Mouse (Mus musculus) ZHBTc4 (cell line): ENCODE results near the gene Ubtf.
A peak's percentile ranks its signal among the peaks of the same experiment; 100 is the strongest.

ENCODE experiments used
- DNase-seq: peaks from one replicate; pipeline ENCODE4 v3.0.0-alpha.2; 2011; ENCODE audit warnings: low read depth, low spot score

Gene Ubtf

DNA sequence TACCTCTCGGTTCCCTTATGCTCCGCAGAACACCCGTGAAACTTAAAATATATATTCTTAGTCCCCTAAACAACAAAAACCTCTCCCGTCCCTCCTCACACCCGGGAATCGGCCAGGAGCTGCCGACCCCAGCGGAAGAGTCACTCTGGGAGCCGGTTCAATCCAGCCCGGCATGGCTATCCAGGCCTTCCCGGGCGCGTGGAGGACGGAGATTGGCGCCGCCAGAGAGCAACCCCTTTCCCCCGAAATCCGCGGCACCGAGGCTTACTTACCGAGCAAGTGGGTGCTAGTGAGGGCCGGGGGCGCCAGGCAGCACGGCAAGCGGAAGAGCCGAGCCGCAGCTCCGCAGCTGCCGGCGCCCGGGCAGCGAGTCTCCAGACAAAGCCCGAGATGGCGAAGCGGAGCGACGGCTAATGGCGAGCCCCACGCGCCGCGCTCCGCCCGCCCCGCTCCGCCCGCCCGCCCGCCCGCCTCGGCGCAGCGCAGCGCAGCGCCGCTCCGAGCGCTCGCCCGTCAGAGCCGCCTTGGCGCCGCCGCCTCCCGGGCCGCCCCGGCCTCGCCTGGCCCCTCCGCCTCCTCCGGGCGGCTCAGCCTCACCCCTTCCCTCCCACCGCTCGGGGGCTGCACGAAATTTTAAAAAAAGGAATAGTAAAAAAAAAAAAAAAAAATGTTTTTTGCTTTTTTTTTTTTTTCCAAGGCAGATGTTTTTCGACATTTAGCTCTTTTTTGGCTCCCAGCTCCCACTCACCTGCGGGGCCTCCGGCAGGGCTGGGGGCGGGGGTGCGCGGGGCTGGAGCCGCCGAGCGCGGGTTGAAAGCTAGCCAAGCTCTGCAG lies 749 bp downstream of the Ubtf start:
- peak; percentile 71 for DNase-seq

GRCm38 (mm10) chr11:102317901-102318575 lies 1.5 kb downstream of the Ubtf start:
- peak; percentile 74 for DNase-seq

DNA sequence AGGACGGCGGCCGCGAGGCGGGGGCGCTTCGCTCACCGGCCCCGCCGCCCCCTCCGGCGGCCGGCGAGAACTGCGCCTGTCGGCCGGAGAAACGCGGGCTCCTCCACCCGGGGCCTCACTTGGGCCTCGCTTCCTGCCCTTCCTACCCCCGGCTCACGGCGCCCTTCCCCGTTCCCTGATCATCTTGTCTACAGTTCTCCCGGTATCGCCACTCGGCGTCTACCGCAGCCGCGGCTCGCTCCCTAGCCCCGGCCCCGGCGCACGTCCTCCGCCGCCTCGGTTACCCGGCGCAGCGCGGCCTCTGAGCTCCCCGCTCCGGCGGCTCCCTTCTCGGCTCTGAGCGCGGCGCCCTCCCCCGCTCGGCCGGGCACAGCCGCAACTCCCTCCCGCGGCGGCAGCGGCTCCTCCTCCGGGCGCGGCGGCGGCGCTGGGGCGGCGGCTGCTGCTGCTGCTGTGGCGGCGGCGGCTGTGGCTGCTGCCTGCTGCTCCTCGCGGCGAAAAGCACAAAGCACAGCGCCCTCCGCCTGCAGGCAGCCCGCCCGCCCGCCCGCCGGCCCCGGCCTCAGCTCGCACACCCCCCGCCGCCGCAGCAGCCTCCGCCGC lies 2.1 kb downstream of the Ubtf start:
- peak; percentile 74 for DNase-seq

DNA sequence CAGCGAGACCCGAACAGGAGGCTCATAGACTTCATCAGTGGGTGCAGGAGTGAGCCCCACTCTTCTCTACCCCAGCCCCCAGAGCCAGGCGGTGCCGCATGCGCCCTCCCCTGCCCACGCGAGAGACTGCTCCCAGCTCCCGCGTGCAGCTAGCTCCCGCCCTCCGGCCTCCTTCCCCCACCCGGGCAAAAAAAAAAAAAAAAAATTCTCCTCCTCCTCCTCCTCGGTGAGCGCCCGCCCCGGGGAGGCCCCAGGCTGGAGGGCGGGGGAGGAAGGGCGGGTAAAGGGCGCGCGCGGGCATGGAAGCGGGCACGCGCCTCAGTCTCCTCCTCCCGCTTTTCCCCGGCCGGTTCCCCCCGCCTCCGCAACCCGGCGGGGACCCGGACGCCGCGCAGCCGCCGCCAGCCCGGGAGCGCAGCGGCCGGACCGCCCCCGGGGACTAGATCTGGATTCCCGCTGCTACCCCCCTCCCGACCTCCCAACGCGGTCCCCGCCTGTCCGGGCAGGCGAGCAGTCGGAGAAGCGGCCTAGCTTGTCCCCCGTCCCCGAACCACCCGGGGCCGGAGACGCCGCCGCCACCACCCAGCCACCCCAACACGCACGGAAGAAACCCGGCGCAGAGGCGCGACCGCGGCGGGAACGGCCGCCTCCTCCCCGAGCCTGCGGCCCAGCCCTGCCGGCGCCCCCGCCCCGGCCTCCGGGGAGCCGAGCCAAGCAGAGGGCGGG lies 2.8 kb downstream of the Ubtf start:
- DNase-seq: peak; percentile 94

DNA sequence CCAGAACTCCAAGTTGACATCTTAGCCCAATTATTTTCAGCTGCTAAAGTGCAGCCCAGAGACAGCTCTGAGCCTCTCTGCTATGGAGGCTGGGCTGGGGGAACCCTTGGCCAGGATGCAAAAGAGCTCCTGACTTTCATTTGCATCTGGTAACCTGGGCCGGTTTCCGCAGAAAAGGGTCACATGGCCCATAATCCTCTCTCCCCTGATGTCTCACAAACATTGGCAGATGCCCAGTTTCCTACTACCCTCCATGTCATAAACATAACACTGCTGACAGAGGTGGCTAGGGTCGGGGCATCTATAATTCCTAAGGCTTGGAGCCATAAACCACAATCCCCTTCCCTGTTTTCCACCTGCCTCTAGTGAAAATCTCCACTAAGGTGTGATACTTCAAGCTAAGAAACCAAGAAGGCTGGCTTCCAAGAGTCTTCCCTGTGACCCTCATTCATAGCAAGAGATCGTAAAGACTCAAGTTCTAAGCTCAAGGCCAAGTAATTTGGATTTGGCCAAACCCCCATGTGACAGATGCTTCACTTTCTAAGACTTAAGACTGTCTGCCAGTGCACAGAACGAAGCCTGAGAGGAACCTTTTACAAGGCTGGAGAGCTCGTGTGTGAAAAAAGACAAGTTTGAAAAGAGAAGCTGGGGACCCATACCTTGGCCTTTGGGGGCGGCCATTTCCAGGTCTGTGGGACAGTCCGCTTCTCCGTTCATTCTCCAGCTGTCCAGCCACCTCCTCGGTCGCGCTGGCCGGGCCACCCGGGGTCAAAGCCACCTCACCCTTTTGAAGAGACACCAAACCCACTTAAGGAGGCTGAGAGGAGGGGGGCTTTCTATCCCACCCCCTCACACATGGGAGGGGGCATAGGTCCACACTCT lies 3.6 kb downstream of the Ubtf start:
- no peak for DNase-seq

DNA sequence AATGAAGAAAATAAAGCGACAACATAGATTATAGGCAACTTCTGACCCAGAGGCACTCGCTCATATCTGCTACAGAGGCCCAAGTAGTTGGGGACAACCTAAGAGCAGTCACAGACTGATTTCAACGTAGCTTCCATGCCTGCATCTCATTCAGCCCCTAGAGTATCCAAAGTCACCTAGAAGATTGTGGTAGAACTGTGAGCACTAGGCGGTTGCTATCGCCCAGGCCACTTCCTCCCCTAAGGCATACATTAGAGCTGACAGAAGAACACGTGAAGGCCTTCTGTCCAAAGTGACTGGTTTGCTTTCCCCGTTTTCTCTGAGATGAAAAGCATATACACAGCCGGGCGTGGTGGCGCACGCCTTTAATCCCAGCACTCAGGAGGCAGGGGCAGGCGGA lies 5.2 kb downstream of the Ubtf start:
- DNase-seq: no peak

DNA sequence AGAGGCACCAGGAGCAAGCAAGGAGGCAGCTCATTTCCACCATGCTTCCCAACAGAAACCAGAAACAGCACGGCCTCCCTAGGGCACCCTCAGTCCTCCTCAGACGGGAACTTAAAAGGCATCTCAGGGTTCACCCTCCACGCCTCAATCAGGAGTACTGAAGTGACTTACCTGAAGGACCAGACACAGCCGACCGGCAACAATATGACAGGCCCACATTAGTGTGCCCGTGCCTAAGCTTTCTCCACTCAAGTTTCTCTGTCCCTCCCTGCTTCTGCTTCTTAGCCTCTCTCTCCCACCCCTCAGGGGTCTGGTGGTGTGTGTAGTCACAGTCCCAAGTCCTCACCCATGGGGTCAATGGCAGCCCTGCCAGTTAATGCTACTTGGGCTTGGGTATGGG lies 7.0 kb downstream of the Ubtf start:
- DNase-seq: no peak

DNA sequence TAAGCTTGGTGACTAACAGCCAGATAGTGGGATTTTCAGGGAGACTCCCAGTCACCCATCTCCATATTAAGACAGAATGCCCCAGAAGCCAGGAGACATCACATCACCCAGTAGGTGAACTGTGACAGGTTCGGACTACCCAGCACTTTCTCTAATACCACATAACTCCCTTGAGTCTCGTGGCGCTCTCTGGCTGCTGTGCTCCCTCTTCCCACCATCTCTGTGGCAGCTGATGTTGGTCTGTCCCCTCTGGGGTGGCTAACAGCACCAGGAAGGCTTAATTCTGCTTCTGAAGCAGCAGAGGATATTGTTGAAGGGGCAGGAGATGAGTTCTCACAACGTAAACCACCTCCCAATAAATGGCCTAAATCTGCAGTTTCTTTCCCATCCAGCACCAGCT lies 7.6 kb downstream of the Ubtf start:
- DNase-seq: no peak

DNA sequence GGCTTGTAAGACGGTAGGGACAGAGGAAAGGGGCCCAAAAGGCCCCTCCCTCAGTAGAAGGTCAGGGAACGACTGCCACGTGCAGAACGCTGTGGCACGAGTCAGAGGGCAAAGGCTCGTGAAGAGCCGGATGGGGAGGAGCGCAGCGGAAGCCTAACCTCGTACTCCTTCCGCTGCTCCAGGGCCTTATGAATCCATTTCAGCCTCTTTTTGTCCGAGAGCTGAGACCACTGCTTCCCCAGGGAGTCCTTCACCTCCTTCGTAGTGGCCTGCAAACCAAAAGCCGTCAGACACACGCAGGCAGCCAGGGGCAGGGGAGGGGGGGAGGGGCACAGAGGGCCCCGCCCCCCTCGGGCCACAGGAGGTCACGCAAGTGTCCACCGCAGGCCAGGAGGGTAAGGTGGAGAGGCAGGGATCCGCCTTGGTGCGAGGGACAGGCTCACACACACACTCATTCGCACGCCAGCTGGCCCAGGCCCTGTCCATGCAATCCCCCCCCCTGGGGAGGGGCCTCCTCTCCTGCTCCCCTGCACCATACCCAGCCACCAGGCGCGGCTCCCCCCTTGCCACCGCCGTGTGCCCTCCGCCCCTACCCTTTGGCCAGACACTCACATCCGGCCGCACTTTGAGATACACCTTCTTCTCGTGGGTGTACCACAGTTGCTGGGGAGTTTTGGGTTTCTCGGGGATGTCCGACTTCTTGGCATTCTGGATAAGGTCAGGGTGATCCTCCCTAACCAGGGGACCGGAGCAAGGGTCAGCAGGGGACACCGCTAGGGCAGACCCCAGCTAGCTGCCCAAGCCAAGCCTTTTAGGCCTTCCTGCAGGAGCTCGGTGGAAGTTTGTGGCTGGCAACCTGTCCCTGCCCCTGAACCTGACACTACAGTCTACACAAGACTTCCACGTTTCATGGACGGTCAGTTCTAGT lies 8.5 kb downstream of the Ubtf start:
- peak; percentile 62 for DNase-seq

GRCm38 (mm10) chr11:102309821-102310617 lies 9.5 kb downstream of the Ubtf start:
- DNase-seq: no peak

- peak; percentile 96 for DNase-seq
Observed at GRCm38 (mm10) chr11:102308979-102309378, 10.6 kb downstream of the Ubtf start.

DNA sequence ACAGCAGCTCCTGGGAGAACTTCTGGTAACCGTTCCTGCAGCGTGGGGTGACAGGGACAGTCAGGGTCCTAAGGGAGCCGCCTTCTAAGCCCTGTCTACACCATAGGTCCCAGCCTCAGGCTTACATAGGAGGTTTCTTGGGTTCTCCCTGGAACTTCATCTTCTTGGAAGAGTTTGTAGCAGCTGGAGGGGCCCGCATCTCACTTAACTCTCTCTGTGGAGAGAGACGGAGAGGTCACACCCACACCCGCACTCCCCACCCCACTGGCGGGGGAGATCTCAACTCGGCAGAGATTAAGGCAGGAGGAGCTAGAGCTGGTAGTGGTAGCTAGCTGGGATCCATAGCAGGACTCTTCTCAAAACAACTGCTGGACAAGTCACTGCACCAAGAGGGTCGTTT lies 11.4 kb downstream of the Ubtf start:
- no peak for DNase-seq

- no peak for DNase-seq
Observed at GRCm38 (mm10) chr11:102305359-102305758, 14.2 kb downstream of the Ubtf start.

- peak; percentile 56 for DNase-seq
Observed at GRCm38 (mm10) chr11:102304141-102304540, 15.4 kb downstream of the Ubtf start.

GRCm38 (mm10) chr11:102299839-102300238 lies 19.7 kb downstream of the Ubtf start:
- DNase-seq: peak; percentile 93

DNA sequence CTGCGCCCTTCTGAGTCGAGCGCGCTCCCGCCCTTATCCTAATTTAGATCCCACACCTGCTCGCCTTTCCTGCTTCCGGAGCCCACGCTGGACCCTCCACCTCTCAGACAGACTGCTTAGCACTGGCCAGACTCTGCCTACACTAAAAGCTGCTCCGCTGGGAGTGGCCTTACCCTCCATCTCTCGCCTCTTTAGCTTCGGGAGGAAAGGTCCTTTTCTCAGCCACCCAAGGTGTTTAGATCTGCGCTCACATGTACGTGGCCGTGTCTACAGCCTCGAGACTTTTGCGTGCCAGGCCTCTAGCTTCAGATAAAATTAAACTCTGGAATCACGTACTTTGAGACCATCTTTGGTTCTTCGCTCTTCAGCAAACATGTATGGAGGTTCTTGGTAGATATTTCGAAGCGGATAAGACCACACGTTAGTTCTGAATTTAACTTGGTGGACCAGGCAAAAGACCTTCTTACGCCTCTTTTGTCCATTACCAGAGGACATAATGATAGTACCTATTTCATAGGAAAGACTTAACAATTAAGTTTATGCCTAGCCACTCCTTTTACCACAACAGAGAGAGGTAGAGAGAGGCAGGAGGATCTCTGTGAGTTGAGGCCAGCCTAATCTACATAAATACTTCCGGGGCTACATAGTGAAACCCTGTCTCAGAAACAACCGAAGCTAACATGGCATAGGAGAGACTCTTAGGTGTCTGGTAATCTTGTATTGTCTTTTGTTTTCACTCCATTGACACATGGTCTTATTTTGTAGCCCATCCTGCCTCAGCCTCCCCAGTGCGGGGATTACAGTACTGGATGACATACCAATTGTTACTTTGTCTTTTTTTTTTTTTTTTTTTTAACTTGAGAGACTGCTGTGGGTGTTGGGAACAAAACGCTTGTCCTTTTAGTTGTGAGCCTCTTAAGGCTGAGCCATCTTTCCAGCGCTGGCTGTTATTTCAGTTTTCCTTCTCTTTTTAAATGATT lies 21.7 kb downstream of the Ubtf start:
- DNase-seq: no peak

DNA sequence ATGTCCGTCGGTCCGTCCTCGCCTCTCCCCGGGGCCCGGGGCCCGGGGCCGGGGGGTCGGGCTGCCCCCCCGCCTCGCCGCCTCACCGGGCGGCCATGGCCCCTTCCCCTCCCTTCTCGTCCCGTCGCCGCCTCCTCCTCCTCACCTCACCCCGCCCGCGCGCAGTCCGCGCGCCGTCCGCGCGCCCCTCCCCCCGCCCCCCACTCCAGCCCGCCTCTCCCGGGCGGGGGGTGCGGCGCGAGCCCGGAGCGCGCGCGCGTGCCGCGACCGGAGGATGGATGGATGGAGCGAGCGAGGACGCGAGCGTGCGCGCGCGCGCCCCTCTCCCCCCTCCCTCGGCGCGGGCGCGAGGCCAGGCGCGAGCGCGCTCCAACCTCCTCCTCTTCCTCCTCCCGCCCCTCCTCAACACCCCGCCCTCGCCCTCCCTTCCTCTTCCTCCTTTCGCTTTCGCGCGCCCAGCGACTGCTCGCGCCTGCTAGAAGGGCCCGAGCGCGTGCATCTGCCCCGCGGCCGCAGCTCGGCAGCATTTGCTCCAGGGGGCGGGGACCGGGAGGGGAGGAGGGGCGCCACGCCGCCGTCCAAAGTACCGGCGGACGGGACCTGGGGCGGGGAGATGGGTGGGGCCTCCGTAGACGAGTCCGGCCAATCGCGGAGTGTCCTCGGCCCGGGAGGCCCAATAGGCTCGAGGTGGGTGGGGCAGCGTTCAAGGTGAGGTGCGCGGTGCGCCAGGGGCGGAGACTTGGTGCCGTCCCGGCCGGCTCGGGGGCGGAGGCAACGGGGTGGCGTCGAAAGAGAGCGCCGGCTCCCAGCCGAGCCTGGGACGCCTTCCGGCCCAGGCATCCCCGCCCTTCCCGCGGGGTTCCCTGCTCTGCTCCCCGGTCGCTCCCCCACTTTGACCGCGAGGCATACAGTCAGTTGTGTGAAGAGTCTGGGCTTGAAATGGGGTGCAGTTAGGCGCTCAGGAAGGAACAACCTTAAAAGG lies 22.8 kb downstream of the Ubtf start, which contains the start of gene Atxn7l3:
TSS of gene Atxn7l3 (minus strand) at position 141 of the 982 bp plus-strand sequence.
- peak; percentile 100 for DNase-seq
